Mouse (Mus musculus) right cerebral cortex, postnatal 36 days (tissue): ENCODE results near the gene Gm10715.
"Not testable (repeated sequence)": the region's sequence is repeated elsewhere in the genome, so short reads cannot be mapped to it uniquely, and the experiment has no call there.

Source experiments
- DNase-seq, 2 experiments: peaks; one replicate each; pipeline ENCODE4 v3.0.0; 2022; ENCODE audit warnings: low spot score in 2 of 2, mixed read lengths in 1 of 2

The Gm10715 gene

GRCm38 (mm10) chr9:3036577-3036976 is at the start of gene Gm10715:
Gene Gm10715 (plus strand): TSS chr9:3036877.
- not testable (repeated sequence) for DNase-seq

GRCm38 (mm10) chr9:3000445-3000972 is 36.2 kb upstream of the Gm10715 start, which contains the start of gene Gm10722:
Gene Gm10722 (plus strand): TSS chr9:3000922.
- DNase-seq = not testable (repeated sequence)

GRCm38 (mm10) chr9:3001006-3001405 is 35.7 kb upstream of the Gm10715 start:
- DNase-seq = not testable (repeated sequence)

- peak; percentile 94 to 96 for DNase-seq
Observed at GRCm38 (mm10) chr9:3001948-3002659, 34.6 kb upstream of the Gm10715 start.

- not testable (repeated sequence) for DNase-seq
Observed at GRCm38 (mm10) chr9:3002794-3003396, 33.8 kb upstream of the Gm10715 start, which contains the start of gene Gm11168. Gene Gm11168 (plus strand): TSS chr9:3003346.

GRCm38 (mm10) chr9:3006179-3006578 is 30.5 kb upstream of the Gm10715 start:
- not testable (repeated sequence) for DNase-seq

- DNase-seq = peak; percentile 89 to 92
Observed at GRCm38 (mm10) chr9:3006636-3007035, 30.0 kb upstream of the Gm10715 start.

- not testable (repeated sequence) for DNase-seq
Observed at GRCm38 (mm10) chr9:3007272-3007671, 29.4 kb upstream of the Gm10715 start.

GRCm38 (mm10) chr9:3009331-3009730 is 27.3 kb upstream of the Gm10715 start:
- not testable (repeated sequence) for DNase-seq

GRCm38 (mm10) chr9:3012054-3012621 is 24.5 kb upstream of the Gm10715 start:
- DNase-seq = not testable (repeated sequence)

- DNase-seq = not testable (repeated sequence)
Observed at GRCm38 (mm10) chr9:3012733-3013279, 23.9 kb upstream of the Gm10715 start, which contains the start of gene Gm10721. Gene Gm10721 (plus strand): TSS chr9:3013140.

- DNase-seq = not testable (repeated sequence)
Observed at GRCm38 (mm10) chr9:3015354-3015753, 21.3 kb upstream of the Gm10715 start, which contains the start of gene Gm10720. Gene Gm10720 (plus strand): TSS chr9:3015654.

GRCm38 (mm10) chr9:3015896-3016295 is 20.8 kb upstream of the Gm10715 start:
- DNase-seq = not testable (repeated sequence)

- DNase-seq = not testable (repeated sequence)
Observed at GRCm38 (mm10) chr9:3017108-3017507, 19.6 kb upstream of the Gm10715 start, which contains the start of gene Gm10719. Gene Gm10719 (plus strand): TSS chr9:3017408.

- DNase-seq = peak; percentile 40 to 59
Observed at GRCm38 (mm10) chr9:3018944-3019343, 17.7 kb upstream of the Gm10715 start.

GRCm38 (mm10) chr9:3019835-3020727 is 16.6 kb upstream of the Gm10715 start:
- peak; percentile 32 to 41 for DNase-seq

- peak; percentile 45 to 51 for DNase-seq
Observed at GRCm38 (mm10) chr9:3022316-3023008, 14.2 kb upstream of the Gm10715 start.

GRCm38 (mm10) chr9:3023312-3023984 is 13.2 kb upstream of the Gm10715 start, which contains the start of gene Gm10718:
Gene Gm10718 (plus strand): TSS chr9:3023547.
- not testable (repeated sequence) for DNase-seq

GRCm38 (mm10) chr9:3023985-3024648 is 12.6 kb upstream of the Gm10715 start:
- DNase-seq = peak; percentile 49 to 54
